9 mouse cellular contexts compared by ENCODE assay signal in genomic region chr7:132600026-132600425, GRCm38 (mm10). TPM values are rescaled to one million over a fixed set of nuclear protein-coding genes. Genes with fewer than 3 reads are reported as not detected.
A peak's percentile ranks its signal among the peaks of the same experiment; 100 is the strongest.
DNase-seq lines count a peak whose midpoint lies in the region; ATAC-seq and TF ChIP-seq lines count a peak whose summit lies in the region.
"Had no signal": no experiment of that assay in that cellular context is flagged by ENCODE, and none has a peak within 500 bp of the region (broad histone marks: within the 10 kb centered on the region; RNA-seq: fewer than 3 reads in every experiment).

No protein-coding gene starts in this region.

- peak overlapping the region; percentile 40 for H3K4me3 ChIP-seq in kidney, embryonic 15.5 days (replicated peaks)
- H3K4me3 ChIP-seq in hindbrain, postnatal 0 days (ENCODE audit: low read length): peak overlapping the region; percentile 37
- peak overlapping the region; percentile 32 for H3K4me3 ChIP-seq in midbrain, postnatal 0 days (ENCODE audit: low read depth, low read length)

- H3K4me1 ChIP-seq in kidney, embryonic 15.5 days: peaks cover 29% of the 10 kb centered on the region
- peaks cover 17% of the 10 kb centered on the region; the same call in 1 of the 2 replicates for H3K4me1 ChIP-seq in hindbrain, postnatal 0 days (ENCODE audit: insufficient read depth, low read length)
- no peaks in the 10 kb centered on the region; the same call in none of the 2 replicates for H3K4me1 ChIP-seq in midbrain, postnatal 0 days (ENCODE audit: insufficient read depth, low read length)

- no peak overlapping the region for H3K9ac ChIP-seq in kidney, embryonic 15.5 days
- H3K9ac ChIP-seq in hindbrain, postnatal 0 days (replicated peaks; ENCODE audit: low read length): 0 out of 2 replicates have a peak overlapping the region, but pooled peaks have one; percentile 24
- no peak overlapping the region for H3K9ac ChIP-seq in midbrain, postnatal 0 days (replicated peaks; ENCODE audit: low read length, poor library complexity, severe bottlenecking)

- H3K27ac ChIP-seq in kidney, embryonic 15.5 days: no peak overlapping the region
- H3K27ac ChIP-seq in hindbrain, postnatal 0 days: no peak overlapping the region
- no peak overlapping the region for H3K27ac ChIP-seq in midbrain, postnatal 0 days (ENCODE audit: low read depth, low read length)

- 1% methylated on average over 9 of the region's 9 CpGs for WGBS in kidney, embryonic 15.5 days
- 4% methylated on average over 9 of the region's 9 CpGs for WGBS in hindbrain, postnatal 0 days
- 3% methylated on average over 9 of the region's 9 CpGs for WGBS in midbrain, postnatal 0 days

- no peak for DNase-seq in kidney, postnatal 36 days
- peak; percentile 43 for DNase-seq in T-cell, adult 2 months (ENCODE audit: low spot score)
- DNase-seq in hindbrain, postnatal 0 days (ENCODE audit: low spot score): no peak
- DNase-seq in midbrain, postnatal 0 days (ENCODE audit: low spot score): no peak
- no peak for DNase-seq in layer of hippocampus, adult 9-11 months
- no peak for DNase-seq in embryo, embryonic 10.5 days (ENCODE audit: low spot score)
- no peak for DNase-seq in cerebellum, adult 18-20 months
- DNase-seq: kidney, adult 18-20 months had no signal

- no peaks in the 10 kb centered on the region for H3K9me3 ChIP-seq in kidney, embryonic 15.5 days (replicated peaks)
- H3K9me3 ChIP-seq in hindbrain, postnatal 0 days (ENCODE audit: low read length): no peaks in the 10 kb centered on the region
- H3K9me3 ChIP-seq in midbrain, postnatal 0 days (ENCODE audit: low read length): no peaks in the 10 kb centered on the region

- H3K4me2 ChIP-seq in kidney, embryonic 15.5 days: peak overlapping the region; percentile 73
- peak overlapping the region; percentile 67 for H3K4me2 ChIP-seq in hindbrain, postnatal 0 days (ENCODE audit: low read depth, low read length)
- H3K4me2 ChIP-seq in midbrain, postnatal 0 days (ENCODE audit: low read depth, low read length, poor library complexity, severe bottlenecking): peak overlapping the region; percentile 77

- no peaks in the 10 kb centered on the region for H3K36me3 ChIP-seq in kidney, embryonic 15.5 days
- no peaks in the 10 kb centered on the region for H3K36me3 ChIP-seq in hindbrain, postnatal 0 days (ENCODE audit: insufficient read depth, low read length)
- H3K36me3 ChIP-seq in midbrain, postnatal 0 days (ENCODE audit: insufficient read depth, low read length): no peaks in the 10 kb centered on the region

- ATAC-seq in kidney, embryonic 15.5 days (replicated peaks; ENCODE audit: low FRiP score): no peak
- no peak for ATAC-seq in hindbrain, postnatal 0 days
- ATAC-seq in midbrain, postnatal 0 days (ENCODE audit: low FRiP score): no peak

- TF ChIP-seq CTCF in hindbrain, postnatal 0 days (IDR thresholded peaks at IDR 0.05; ENCODE audit: low read depth): no peak
- TF ChIP-seq CTCF in midbrain, postnatal 0 days (IDR thresholded peaks at IDR 0.05): no peak

- peaks cover 99% of the 10 kb centered on the region for H3K27me3 ChIP-seq in kidney, embryonic 15.5 days
- peaks cover 53% of the 10 kb centered on the region for H3K27me3 ChIP-seq in hindbrain, postnatal 0 days (ENCODE audit: insufficient read depth, low read length)
- peaks cover 63% of the 10 kb centered on the region for H3K27me3 ChIP-seq in midbrain, postnatal 0 days (ENCODE audit: insufficient read depth, low read length)

RNA-seq across cellular contexts. Expression of gene Nkx1-2, which starts 0.6 kb away (rescaled TPM):
- not detected in 2 replicates for polyA plus RNA-seq in kidney, embryonic 15.5 days (2015; fragmentation: Nextera tagmentation; extraction: Ambion mirVana)
- 0.90 TPM in 1 of 2 replicates, not detected in the other for total RNA-seq in hindbrain, postnatal 0 days (2014; rRNA removed)
- 0.08 and 0.13 TPM in 2 replicates for polyA plus RNA-seq in hindbrain, postnatal 0 days (2015; fragmentation: Nextera tagmentation; extraction: Ambion mirVana)
- 0.60 and 0.80 TPM in 2 replicates for total RNA-seq in midbrain, postnatal 0 days (2014; rRNA removed)
- polyA plus RNA-seq in midbrain, postnatal 0 days (2015; fragmentation: Nextera tagmentation; extraction: Ambion mirVana): 0.10 and 0.37 TPM in 2 replicates

RNA-seq across cellular contexts. Expression of gene Lhpp, which starts 10.4 kb away (rescaled TPM):
- polyA plus RNA-seq in kidney, embryonic 15.5 days (2015; fragmentation: Nextera tagmentation; extraction: Ambion mirVana): 22.3 and 22.5 TPM in 2 replicates
- 42.5 and 55.6 TPM in 2 replicates for total RNA-seq in hindbrain, postnatal 0 days (2014; rRNA removed)
- polyA plus RNA-seq in hindbrain, postnatal 0 days (2015; fragmentation: Nextera tagmentation; extraction: Ambion mirVana): 53.3 and 56.7 TPM in 2 replicates
- total RNA-seq in midbrain, postnatal 0 days (2014; rRNA removed): 36.2 and 49.8 TPM in 2 replicates
- polyA plus RNA-seq in midbrain, postnatal 0 days (2015; fragmentation: Nextera tagmentation; extraction: Ambion mirVana): 59.2 and 65.1 TPM in 2 replicates

RNA-seq across cellular contexts. Expression of gene Oat, which starts 23.8 kb away (rescaled TPM):
- 166 and 167 TPM in 2 replicates for polyA plus RNA-seq in kidney, embryonic 15.5 days (2015; fragmentation: Nextera tagmentation; extraction: Ambion mirVana)
- total RNA-seq in hindbrain, postnatal 0 days (2014; rRNA removed): 99.1 and 101 TPM in 2 replicates
- polyA plus RNA-seq in hindbrain, postnatal 0 days (2015; fragmentation: Nextera tagmentation; extraction: Ambion mirVana): 123 and 129 TPM in 2 replicates
- total RNA-seq in midbrain, postnatal 0 days (2014; rRNA removed): 97.4 and 103 TPM in 2 replicates
- polyA plus RNA-seq in midbrain, postnatal 0 days (2015; fragmentation: Nextera tagmentation; extraction: Ambion mirVana): 103 and 106 TPM in 2 replicates
